Mouse (Mus musculus): ENCODE results near the gene Ryr1.
"Not testable (repeated sequence)": the region's sequence is repeated elsewhere in the genome, so short reads cannot be mapped to it uniquely, and the experiment has no call there.

Ryr1 gene

GRCm38 (mm10) chr7:28983849-28984248, 141.1 kb downstream of the Ryr1 start:
- no peak for DNase-seq

GRCm38 (mm10) chr7:28983141-28983564, 141.8 kb downstream of the Ryr1 start:
- DNase-seq = no peak

- peak; percentile 75 for DNase-seq
Measured at GRCm38 (mm10) chr7:28982274-28983013, 142.5 kb downstream of the Ryr1 start.

GRCm38 (mm10) chr7:28981651-28982273, 143.2 kb downstream of the Ryr1 start, which contains the start of the genes Eif3k and Map4k1:
Gene Eif3k, minus strand, starts transcription at chr7:28981864.
Gene Map4k1, plus strand, starts transcription at chr7:28982050.
- peak; percentile 99 for DNase-seq

GRCm38 (mm10) chr7:28977556-28977955, 147.4 kb downstream of the Ryr1 start:
- DNase-seq = no peak

- peak; percentile 52 for DNase-seq
Measured at GRCm38 (mm10) chr7:28973025-28973424, 152.0 kb downstream of the Ryr1 start.

- DNase-seq = peak; percentile 88
Measured at GRCm38 (mm10) chr7:28972542-28972985, 152.4 kb downstream of the Ryr1 start.

- DNase-seq = peak; percentile 91
Measured at GRCm38 (mm10) chr7:28971770-28972269, 153.2 kb downstream of the Ryr1 start.

GRCm38 (mm10) chr7:28971029-28971428, 153.9 kb downstream of the Ryr1 start:
- no peak for DNase-seq

- DNase-seq = peak; percentile 34
Measured at GRCm38 (mm10) chr7:28969672-28970394, 155.1 kb downstream of the Ryr1 start.

GRCm38 (mm10) chr7:28969271-28969670, 155.7 kb downstream of the Ryr1 start:
- DNase-seq = no peak

- DNase-seq = not testable (repeated sequence)
Measured at GRCm38 (mm10) chr7:28968120-28968519, 156.9 kb downstream of the Ryr1 start.

- DNase-seq = no peak
Measured at GRCm38 (mm10) chr7:28966751-28967505, 158.1 kb downstream of the Ryr1 start.

- no peak for DNase-seq
Measured at GRCm38 (mm10) chr7:28966181-28966580, 158.8 kb downstream of the Ryr1 start.

GRCm38 (mm10) chr7:28965346-28965840, 159.6 kb downstream of the Ryr1 start:
- DNase-seq = no peak

GRCm38 (mm10) chr7:28963399-28963923, 161.5 kb downstream of the Ryr1 start:
- DNase-seq = no peak

- peak; percentile 99 for DNase-seq
Measured at GRCm38 (mm10) chr7:28961927-28962670, 162.9 kb downstream of the Ryr1 start, which contains the start of gene Actn4. Gene Actn4, minus strand, starts transcription at chr7:28962340.

- DNase-seq = no peak
Measured at GRCm38 (mm10) chr7:28961584-28961926, 163.4 kb downstream of the Ryr1 start.

GRCm38 (mm10) chr7:28960354-28961046, 164.5 kb downstream of the Ryr1 start:
- no peak for DNase-seq

GRCm38 (mm10) chr7:28959505-28960045, 165.4 kb downstream of the Ryr1 start:
- DNase-seq = peak; percentile 78

Measured in lung, postnatal 36 days (tissue).